Mouse (Mus musculus) spleen, adult 18-20 months (tissue): ENCODE measurements around the gene Fntb.
"Not testable (repeated sequence)": the region's sequence is repeated elsewhere in the genome, so short reads cannot be mapped to it uniquely, and the experiment has no call there.

Experiments
- DNase-seq, 2 experiments: peaks; one replicate each; pipeline ENCODE4 v3.0.0; 2022; ENCODE audit warnings: mixed read lengths in 2 of 2

Gene Fntb

GRCm38 (mm10) chr12:76765354-76765851 lies at the start of gene Fntb, which contains the start of gene Churc1:
Gene Fntb (plus strand): TSS chr12:76765589.
Gene Churc1 (plus strand): TSS chr12:76765538.
- DNase-seq, result peak; percentile 88 to 92

GRCm38 (mm10) chr12:76718384-76718783 lies 47.0 kb upstream of the Fntb start:
- no peak for DNase-seq

GRCm38 (mm10) chr12:76720572-76720971 lies 44.8 kb upstream of the Fntb start:
- DNase-seq, result no peak

GRCm38 (mm10) chr12:76722026-76722425 lies 43.4 kb upstream of the Fntb start:
- DNase-seq, result no peak

GRCm38 (mm10) chr12:76727955-76728354 lies 37.4 kb upstream of the Fntb start:
- DNase-seq, result no peak

GRCm38 (mm10) chr12:76750866-76751459 lies 14.4 kb upstream of the Fntb start:
- DNase-seq, result no peak

- peak; percentile 8 to 34 for DNase-seq
Measured at GRCm38 (mm10) chr12:76752652-76753318, 12.6 kb upstream of the Fntb start.

GRCm38 (mm10) chr12:76765901-76766630 lies 677 bp downstream of the Fntb start:
- DNase-seq, result peak in 1 of 2 experiments; percentile 7

GRCm38 (mm10) chr12:76770841-76771500 lies 5.6 kb downstream of the Fntb start:
- DNase-seq, result no peak

GRCm38 (mm10) chr12:76771540-76771939 lies 6.2 kb downstream of the Fntb start:
- no peak for DNase-seq

GRCm38 (mm10) chr12:76774652-76775051 lies 9.3 kb downstream of the Fntb start:
- no peak for DNase-seq

- DNase-seq, result no peak
Measured at GRCm38 (mm10) chr12:76775132-76775531, 9.7 kb downstream of the Fntb start.

GRCm38 (mm10) chr12:76776898-76777297 lies 11.5 kb downstream of the Fntb start:
- no peak for DNase-seq

- no peak for DNase-seq
Measured at GRCm38 (mm10) chr12:76777845-76778244, 12.5 kb downstream of the Fntb start.

- no peak for DNase-seq
Measured at GRCm38 (mm10) chr12:76778305-76779083, 13.1 kb downstream of the Fntb start.

- no peak for DNase-seq
Measured at GRCm38 (mm10) chr12:76779951-76780350, 14.6 kb downstream of the Fntb start.

GRCm38 (mm10) chr12:76780639-76781468 lies 15.5 kb downstream of the Fntb start:
- no peak for DNase-seq

- DNase-seq, result no peak
Measured at GRCm38 (mm10) chr12:76784056-76784619, 18.7 kb downstream of the Fntb start.

GRCm38 (mm10) chr12:76790446-76791084 lies 25.2 kb downstream of the Fntb start:
- no peak for DNase-seq

GRCm38 (mm10) chr12:76792540-76792939 lies 27.2 kb downstream of the Fntb start:
- not testable (repeated sequence) for DNase-seq
